Mouse (Mus musculus) gastrocnemius, postnatal 4 days (tissue): ENCODE measurements around the gene Tigit. TPM values are rescaled to one million over a fixed set of nuclear protein-coding genes. Genes with fewer than 3 reads are reported as not detected.

Source experiments
- DNase-seq, 2 experiments: peaks; one replicate each; pipeline ENCODE4 v3.0.0; 2021 to 2022; ENCODE audit warnings: low spot score in 2 of 2, mixed read lengths in 2 of 2
- long read RNA-seq, 2 experiments: library from polyadenylated mRNA; stranded (forward); transcript quantifications; one replicate each; pipeline ENCODE4 v2.0.0; 2021
- total RNA-seq, 2 experiments: library from RNA; stranded (reverse); gene quantifications; 2 replicates each; pipeline ENCODE4 v1.2.3; 2021

The Tigit gene
- total RNA-seq, result not detected
- long read RNA-seq, experiment 1, result 0 reads
- long read RNA-seq, experiment 2, result 0 reads

GRCm38 (mm10) chr16:43663978-43664579, at the start of gene Tigit:
Gene Tigit, minus strand, starts transcription at chr16:43664146.
- no peak for DNase-seq

DNA sequence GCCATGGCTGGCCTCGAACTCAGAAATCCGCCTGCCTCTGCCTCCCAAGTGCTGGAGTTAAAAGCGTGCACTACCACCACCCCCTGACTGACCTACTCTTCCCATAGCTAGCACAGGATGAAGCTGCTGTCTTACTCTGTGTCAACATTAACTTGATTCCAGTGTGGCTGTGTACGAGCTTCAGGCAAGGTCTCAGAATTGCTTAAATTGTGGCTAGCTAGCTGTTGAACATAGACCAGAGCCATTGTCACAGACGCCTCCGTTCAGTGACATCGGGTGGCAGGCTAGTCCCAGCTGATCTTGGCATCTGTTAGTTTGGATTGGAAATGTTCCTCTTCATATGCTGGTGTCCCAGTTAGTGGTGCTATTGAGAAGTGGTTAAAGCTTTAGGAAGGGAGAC, 47.4 kb upstream of the Tigit start:
- no peak for DNase-seq

DNA sequence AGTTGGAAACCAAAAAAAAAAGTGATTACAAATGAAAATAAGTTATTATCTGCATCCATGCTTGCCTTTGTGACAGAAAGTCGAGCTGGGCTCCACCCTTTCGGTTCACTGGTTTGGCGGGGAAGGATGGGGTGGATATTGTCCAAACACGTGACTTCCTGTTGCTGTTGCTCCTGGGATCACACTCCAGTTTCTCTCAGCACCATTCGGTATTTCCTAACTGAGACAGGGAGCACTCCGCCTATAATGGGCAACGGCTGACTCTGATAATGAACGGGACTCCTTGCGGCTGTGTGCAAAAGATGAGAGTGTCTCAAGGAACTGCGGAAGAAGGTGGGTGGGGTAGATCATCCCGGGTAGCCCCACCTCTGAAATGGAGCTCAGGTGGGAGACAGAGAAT, 46.7 kb upstream of the Tigit start:
- DNase-seq, result no peak

DNA sequence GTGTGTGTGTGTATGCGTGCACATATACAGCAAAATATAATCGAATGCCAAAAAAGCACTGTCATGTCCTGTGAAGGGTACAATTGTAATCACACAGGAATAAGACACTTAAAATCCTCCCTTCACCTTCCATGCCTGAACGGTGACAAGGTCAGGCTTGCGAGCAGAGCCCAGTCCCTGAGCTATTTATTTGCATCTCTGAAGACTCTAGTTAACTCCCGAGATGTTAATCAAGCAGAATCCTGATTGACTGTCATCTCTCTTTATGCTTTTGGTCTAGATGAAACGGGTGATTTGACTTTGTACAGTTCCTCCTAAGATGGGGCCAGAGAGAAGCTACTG, 46.2 kb upstream of the Tigit start:
- DNase-seq, result no peak

- no peak for DNase-seq
Observed at GRCm38 (mm10) chr16:43709432-43710133, 45.6 kb upstream of the Tigit start.

DNA sequence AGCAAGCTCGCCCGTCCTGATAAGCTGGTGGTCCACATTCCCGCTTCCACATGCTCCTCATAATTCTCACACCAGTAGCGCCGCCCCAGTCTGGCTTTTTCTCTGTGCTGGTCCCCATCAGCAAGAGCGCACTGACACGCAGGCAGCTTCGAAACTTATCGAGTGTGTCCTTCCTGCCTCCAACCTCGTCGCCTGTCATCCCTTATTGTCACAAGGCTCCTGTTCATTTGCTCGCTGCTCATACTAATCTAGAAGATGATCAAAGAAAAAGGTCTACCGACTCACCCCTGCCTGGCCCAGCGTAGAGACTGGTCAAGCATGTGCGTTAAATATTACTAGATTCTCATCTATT, 45.1 kb upstream of the Tigit start:
- no peak for DNase-seq

GRCm38 (mm10) chr16:43708335-43709061, 44.6 kb upstream of the Tigit start:
- DNase-seq, result no peak

- no peak for DNase-seq
Observed at GRCm38 (mm10) chr16:43701765-43702504, 38.0 kb upstream of the Tigit start.

GRCm38 (mm10) chr16:43700575-43700974, 36.6 kb upstream of the Tigit start:
- DNase-seq, result no peak

- DNase-seq, result no peak
Observed at GRCm38 (mm10) chr16:43698735-43699649, 35.0 kb upstream of the Tigit start.

GRCm38 (mm10) chr16:43697772-43698171, 33.8 kb upstream of the Tigit start:
- DNase-seq, result no peak

DNA sequence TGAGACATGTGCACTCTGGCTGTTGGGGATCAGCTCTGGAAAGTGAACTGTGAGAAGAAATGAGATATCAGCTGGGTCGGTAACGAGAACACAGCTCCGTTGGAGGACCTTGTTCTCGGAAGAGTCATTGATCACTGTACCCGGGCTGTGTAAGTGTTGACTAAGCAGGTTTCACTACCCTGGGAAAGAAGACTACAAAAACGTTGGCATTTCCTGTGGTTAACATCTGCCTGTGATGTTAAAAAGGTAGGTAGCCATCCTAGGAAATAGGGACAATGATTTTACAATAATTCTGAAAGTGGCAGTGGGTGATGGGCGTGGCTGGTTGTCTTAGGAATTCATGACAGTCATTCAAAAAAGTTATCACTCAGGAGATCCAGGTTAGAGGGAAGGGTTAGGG, 31.9 kb upstream of the Tigit start:
- DNase-seq, result no peak

- no peak for DNase-seq
Observed at GRCm38 (mm10) chr16:43694104-43694503, 30.2 kb upstream of the Tigit start.

- DNase-seq, result no peak
Observed at GRCm38 (mm10) chr16:43692611-43693010, 28.7 kb upstream of the Tigit start.

GRCm38 (mm10) chr16:43691741-43692140, 27.8 kb upstream of the Tigit start:
- no peak for DNase-seq

- no peak for DNase-seq
Observed at GRCm38 (mm10) chr16:43690912-43691311, 27.0 kb upstream of the Tigit start.

DNA sequence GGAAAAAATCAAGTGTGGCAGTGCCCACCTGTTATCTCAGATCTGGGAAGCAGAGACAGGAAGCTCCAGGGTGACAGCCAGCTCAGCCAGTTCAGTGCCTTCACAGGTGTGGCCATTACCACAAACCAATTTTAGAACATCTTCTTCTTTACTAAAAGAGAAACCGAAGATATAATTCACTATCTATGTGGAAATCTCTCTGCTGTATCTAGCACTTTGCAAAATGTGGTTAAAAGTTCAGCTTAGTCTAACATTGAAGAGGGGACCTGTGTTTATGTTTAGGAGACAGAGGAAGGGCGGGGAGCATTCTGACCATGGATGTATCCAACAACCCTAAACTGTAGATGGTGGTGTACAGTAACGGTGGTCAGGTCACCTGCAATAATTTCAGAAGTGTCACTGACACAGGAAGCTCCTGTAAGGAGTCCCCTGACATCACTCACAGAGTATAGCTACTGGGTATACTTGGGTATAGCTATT, 26.3 kb upstream of the Tigit start:
- DNase-seq, result no peak

DNA sequence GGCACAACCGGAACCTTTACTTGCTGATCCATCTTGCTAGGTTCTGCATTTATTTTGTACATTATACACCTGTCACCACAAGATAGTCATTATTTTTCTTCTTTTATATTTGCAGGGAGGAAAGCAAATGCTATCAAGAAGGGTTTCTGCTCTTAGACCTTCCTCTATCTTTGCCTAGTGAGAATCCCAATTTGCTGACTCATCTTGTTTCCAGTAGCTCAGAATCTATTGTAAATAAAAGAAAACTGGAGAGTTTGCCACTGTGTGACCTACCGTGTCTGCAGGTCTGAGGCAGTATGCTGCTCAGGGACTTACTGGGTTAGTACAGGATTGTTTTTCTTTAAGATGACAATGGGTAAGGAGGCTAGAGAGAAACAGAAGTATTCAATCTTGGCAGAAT, 24.0 kb upstream of the Tigit start:
- DNase-seq, result no peak

DNA sequence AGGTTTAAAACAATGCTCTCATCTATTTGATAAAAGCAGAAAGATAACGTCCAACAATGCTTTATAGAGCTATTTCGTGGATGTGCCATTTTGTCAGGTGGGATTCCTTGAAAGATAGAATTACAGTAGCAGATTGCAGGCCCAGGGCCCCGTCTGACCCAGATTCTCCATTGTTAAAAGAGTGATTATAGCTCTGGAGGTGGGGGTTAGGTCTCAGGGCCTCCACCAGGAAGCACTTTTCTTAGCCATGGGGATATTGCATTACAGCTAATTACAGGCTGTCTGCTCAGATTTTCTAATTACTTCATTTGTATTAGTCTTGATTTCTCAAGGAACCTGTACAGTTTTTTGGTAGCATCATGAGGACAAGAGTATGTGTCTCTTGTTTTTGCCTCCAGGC, 10.5 kb upstream of the Tigit start:
- DNase-seq, result no peak

DNA sequence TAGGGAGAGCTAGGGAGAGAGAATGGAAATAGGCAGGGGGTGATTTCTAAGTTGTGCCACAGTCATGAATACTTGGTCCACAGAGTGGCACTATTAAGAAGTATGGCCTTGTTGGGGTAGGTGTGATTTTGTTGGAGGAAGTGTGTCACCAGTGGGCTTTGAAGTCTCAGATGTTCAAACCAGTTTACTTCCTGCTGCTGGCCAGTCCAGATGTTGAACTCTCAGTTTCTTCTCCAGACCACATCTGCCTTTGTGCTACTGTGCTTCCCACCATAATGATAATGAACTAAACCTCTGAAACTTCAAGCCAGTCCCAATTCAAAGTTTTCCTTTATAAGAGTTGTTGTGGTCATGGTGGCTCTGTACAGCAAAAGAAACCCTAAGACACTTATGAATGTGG, 8.8 kb upstream of the Tigit start:
- DNase-seq, result no peak

GRCm38 (mm10) chr16:43671972-43672371, 8.0 kb upstream of the Tigit start:
- DNase-seq, result no peak
